Mouse (Mus musculus): ENCODE results near the gene Mnt. TPM values are rescaled to one million over a fixed set of nuclear protein-coding genes. Genes with fewer than 3 reads are reported as not detected.

Mnt gene
- polyA plus RNA-seq, 1 experiment from 2014 or later = 49.6 TPM

DNA sequence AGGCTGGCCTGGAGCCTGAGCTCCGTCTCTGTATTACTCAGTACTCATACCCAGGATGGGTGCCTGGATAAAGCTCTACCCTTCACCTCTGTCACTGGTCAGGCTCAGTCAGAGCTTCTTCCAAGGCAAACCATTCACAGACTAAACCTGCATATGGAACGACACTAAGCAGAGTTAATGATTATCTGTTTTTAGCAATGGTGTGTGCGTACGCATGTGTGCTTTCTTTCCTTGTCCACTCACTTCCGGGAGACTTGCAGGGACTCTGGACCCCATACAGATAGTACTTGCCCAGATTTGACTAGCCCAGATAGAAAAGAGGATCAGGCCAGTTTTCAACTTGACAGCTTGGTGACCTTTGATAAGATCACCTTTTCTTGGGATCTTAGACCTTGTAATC, 4.0 kb upstream of the Mnt start:
- no peaks in the 10 kb centered on the region for H3K79me2 ChIP-seq (ENCODE audit: inconsistent target)
- 87% methylated on average over 5 of the region's 5 CpGs for WGBS (ENCODE audit: missing documents)
- H3K4me3 ChIP-seq (ENCODE audit: inconsistent target) = no peak overlapping the region
- H3K27ac ChIP-seq = peak overlapping the region; percentile 98
- no peaks in the 10 kb centered on the region for H3K36me3 ChIP-seq (ENCODE audit: inconsistent target)

DNA sequence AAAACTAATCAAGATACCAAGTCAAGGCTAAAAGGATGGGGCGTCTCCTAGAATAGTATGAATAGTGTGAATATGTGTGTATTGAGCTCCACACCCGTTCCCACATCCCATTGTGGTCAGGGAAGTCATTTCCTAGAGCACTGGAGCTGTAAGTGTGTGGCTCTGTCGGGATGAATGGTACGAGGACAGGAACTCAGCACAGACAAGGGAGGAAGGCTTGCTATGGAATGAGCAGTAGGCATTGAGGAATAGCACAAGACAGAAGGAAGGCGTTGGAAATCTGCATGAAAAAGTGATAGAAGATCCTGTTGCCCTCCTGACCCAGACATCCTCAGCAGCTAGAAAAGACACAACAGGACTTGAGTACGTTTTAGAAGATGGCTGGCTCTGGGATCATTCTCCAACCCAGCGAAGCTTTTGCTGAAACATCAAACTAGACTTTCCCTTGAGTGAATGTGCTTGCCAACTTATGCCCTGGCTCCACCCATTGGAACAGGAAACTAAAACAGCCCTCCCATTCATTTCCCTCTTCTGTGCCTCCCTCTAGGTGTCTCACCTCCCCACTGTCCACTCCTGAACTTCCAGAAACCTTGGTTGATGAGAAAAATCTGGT, 2.8 kb upstream of the Mnt start:
- H3K27ac ChIP-seq = peak overlapping the region; percentile 98
- H3K79me2 ChIP-seq (ENCODE audit: inconsistent target) = peaks cover 5% of the 10 kb centered on the region
- 49% methylated on average over 7 of the region's 7 CpGs for WGBS (ENCODE audit: missing documents)
- no peaks in the 10 kb centered on the region for H3K36me3 ChIP-seq (ENCODE audit: inconsistent target)
- H3K4me3 ChIP-seq (ENCODE audit: inconsistent target) = no peak overlapping the region

GRCm38 (mm10) chr11:74828404-74828931, 2.3 kb upstream of the Mnt start:
- H3K4me3 ChIP-seq (ENCODE audit: inconsistent target) = no peak overlapping the region
- peaks cover 11% of the 10 kb centered on the region for H3K79me2 ChIP-seq (ENCODE audit: inconsistent target)
- H3K36me3 ChIP-seq (ENCODE audit: inconsistent target) = no peaks in the 10 kb centered on the region
- H3K27ac ChIP-seq = peak overlapping the region; percentile 98
- 58% methylated on average over 2 of the region's 2 CpGs for WGBS (ENCODE audit: missing documents)

- Histone ChIP-seq H3K27ac (peak overlapping the region; percentile 98), H3K4me3 (ENCODE audit: inconsistent target) (peak overlapping the region; percentile 50), H3K36me3 (ENCODE audit: inconsistent target) (no peaks in the 10 kb centered on the region), H3K79me2 (ENCODE audit: inconsistent target) (peaks cover 17% of the 10 kb centered on the region)
- 32% methylated on average over 11 of the region's 11 CpGs for WGBS (ENCODE audit: missing documents)
These were observed 1.7 kb upstream of the Mnt start for GRCm38 (mm10) chr11:74828965-74829550.

- H3K79me2 ChIP-seq (ENCODE audit: inconsistent target) = peaks cover 24% of the 10 kb centered on the region
- WGBS (ENCODE audit: missing documents) = 0% methylated on average over 16 of the region's 20 CpGs
- H3K27ac ChIP-seq = peak overlapping the region; percentile 98
- H3K4me3 ChIP-seq (ENCODE audit: inconsistent target) = peak overlapping the region; percentile 50
- no peaks in the 10 kb centered on the region for H3K36me3 ChIP-seq (ENCODE audit: inconsistent target)
These were observed 908 bp upstream of the Mnt start for GRCm38 (mm10) chr11:74829812-74830211.

DNA sequence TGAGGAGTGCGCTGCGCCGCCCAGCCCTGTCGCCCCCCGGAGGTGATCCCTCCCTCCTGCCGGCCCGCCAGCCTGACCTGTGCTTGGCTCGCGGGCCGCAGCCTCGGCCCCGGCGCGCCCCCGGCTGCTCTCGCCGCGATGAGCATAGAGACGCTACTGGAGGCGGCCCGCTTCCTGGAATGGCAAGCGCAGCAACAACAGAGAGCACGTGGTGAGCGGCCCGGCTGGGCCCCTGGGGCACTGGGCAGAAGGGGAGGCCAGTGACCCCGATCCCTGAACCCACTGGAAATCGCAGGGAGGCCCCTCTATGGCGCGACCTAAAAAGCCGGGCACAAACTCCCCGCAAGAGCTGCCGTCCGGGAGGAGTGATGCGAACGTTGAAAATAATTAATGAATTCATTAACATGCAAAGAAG, 478 bp downstream of the Mnt start:
- peak overlapping the region; percentile 98 for H3K27ac ChIP-seq
- H3K4me3 ChIP-seq (ENCODE audit: inconsistent target) = peak overlapping the region; percentile 96
- no peaks in the 10 kb centered on the region for H3K36me3 ChIP-seq (ENCODE audit: inconsistent target)
- H3K79me2 ChIP-seq (ENCODE audit: inconsistent target) = peaks cover 38% of the 10 kb centered on the region
- 1% methylated on average over 35 of the region's 35 CpGs for WGBS (ENCODE audit: missing documents)

DNA sequence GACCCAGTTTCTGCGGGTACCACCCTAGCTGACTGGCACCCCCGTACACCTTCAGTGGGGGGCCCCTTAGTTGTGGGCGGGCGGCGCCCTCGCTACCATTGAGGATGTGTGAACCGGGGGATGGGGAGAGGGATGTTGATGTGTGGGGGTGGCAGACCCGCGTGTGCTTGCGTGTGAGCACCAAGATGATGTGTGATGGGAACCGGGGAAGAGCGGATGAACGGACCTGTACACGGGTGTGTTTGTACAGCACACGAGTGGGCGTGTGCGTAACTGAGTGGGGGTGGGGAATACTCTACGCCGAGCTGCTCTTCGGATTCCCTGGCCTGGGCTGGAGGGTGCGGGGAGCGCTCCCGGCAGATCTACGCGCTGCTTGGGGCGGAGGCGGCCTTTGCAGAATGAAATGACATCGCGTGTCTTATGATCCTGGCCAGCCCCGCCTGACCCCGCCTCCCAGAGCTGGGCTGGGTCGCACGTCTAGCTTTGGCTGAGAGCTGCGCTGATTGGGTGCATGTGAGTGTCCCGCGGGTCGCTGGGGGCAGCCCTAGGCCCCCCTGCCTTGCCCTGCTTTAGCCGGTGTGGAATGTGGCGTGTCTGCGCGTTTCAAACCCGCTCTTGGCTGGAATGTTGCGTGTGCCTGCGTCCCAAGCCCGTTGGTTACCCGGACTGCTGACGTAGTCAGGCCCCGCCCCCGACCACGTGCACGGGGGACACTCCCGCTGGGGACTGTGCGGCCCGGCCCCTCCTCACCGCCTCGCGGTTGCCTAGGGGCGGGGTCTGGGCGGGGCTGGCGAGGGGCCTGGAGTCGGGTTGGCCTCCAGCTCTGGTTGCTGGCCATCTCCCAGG, 1.1 kb downstream of the Mnt start:
- Histone ChIP-seq H3K4me3 (ENCODE audit: inconsistent target) (peak overlapping the region; percentile 96), H3K27ac (peak overlapping the region; percentile 98), H3K79me2 (ENCODE audit: inconsistent target) (peaks cover 44% of the 10 kb centered on the region), H3K36me3 (ENCODE audit: inconsistent target) (no peaks in the 10 kb centered on the region)
- under 1% methylated on average over 56 of the region's 61 CpGs for WGBS (ENCODE audit: missing documents)

DNA sequence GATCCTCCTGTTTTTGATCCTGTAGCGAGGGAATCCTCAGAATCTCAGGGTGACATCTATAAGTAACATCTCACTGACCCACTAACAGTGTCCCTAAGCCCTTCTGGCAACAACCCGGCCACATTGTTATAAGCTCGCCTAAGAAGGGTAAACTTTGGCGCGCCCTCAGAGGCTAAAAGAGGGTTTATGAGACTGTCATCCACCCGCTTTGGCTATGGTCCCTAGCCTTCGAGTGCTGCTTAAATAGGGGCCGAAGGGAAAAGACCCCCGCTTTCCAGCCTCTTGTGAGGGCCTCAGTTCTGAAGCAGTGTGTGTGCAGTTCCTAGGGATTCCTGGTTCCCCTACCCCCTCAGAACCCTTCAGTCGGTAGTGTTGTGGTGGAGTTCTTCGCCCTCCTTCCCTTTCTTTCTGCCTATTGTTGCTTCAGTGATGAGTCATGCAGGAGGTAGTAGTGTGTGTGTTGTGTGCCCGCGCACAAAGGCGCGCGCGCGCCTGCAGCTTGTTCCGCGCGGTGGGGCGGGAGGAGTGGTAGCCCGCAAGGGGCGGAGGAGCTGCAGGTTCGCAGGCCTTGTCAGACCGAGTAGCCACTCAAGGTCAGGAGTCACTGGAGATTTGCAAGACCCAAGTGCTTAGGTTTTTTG, 1.9 kb downstream of the Mnt start:
- Histone ChIP-seq H3K4me3 (ENCODE audit: inconsistent target) (peak overlapping the region; percentile 41), H3K36me3 (ENCODE audit: inconsistent target) (no peaks in the 10 kb centered on the region), H3K27ac (peak overlapping the region; percentile 97), H3K79me2 (ENCODE audit: inconsistent target) (peaks cover 48% of the 10 kb centered on the region)
- under 1% methylated on average over 23 of the region's 26 CpGs for WGBS (ENCODE audit: missing documents)

DNA sequence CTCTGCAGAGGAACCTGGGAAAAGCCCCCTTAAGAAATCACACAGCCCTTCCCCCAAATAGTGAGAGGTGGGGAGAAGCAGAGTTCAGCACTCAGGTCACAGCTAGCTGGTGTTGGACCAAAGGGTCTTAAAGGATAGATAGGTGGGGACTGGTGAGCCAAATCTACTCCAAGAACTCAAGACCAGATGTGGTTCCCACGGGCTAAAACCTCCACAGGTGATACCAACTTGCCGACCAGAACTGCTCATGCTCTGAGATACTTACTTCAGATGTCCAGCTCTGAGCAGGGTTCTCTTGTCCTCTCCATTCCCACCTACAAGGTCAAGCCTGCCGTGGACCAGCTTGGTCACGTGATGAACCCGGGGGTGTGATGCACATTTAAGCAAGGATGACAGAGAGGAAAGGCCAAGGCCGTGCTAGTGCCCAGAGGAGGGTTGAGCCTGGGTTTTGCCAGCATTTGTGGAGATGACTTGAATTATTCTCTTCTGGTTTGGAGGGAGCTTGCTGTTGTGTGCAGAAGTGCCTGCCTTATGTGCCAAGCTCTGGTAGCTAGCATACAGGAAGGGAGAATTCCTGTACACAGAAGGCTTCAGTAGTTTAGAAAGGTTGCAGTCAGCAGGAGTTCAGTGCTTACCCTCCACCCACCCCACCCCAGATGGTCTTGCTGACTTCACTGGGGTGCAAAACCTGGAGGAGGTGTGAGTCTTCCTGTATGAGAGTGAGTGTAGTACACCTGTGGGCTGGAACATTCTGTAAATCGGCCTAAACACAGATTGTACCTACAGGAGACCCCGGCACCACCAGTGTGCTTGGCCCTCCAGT, 3.0 kb downstream of the Mnt start:
- 74% methylated on average over 8 of the region's 8 CpGs for WGBS (ENCODE audit: missing documents)
- Histone ChIP-seq H3K27ac (peak overlapping the region; percentile 97), H3K36me3 (ENCODE audit: inconsistent target) (no peaks in the 10 kb centered on the region), H3K79me2 (ENCODE audit: inconsistent target) (peaks cover 48% of the 10 kb centered on the region), H3K4me3 (ENCODE audit: inconsistent target) (peak overlapping the region; percentile 41; the same call in 1 of the 2 replicates)

DNA sequence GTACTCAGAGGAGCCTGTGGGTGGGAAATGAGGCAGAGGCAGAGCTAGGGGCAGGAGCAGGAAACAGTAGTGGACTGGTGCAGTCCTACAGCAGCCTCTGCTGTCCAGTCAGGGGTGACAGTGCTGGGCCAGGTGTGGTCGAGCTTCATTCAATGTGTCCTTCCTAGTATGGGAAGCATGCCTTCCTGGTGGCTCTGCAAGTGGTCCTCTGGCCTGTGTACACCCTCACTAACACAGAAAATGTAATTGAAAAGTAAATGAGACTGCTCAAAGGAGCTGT, 3.6 kb downstream of the Mnt start:
- H3K4me3 ChIP-seq (ENCODE audit: inconsistent target) = no peak overlapping the region
- 62% methylated on average over 1 of the region's 1 CpGs for WGBS (ENCODE audit: missing documents)
- no peaks in the 10 kb centered on the region for H3K36me3 ChIP-seq (ENCODE audit: inconsistent target)
- H3K79me2 ChIP-seq (ENCODE audit: inconsistent target) = peaks cover 51% of the 10 kb centered on the region
- peak overlapping the region; percentile 97 for H3K27ac ChIP-seq

GRCm38 (mm10) chr11:74834650-74835277, 4.0 kb downstream of the Mnt start:
- peaks cover 55% of the 10 kb centered on the region for H3K79me2 ChIP-seq (ENCODE audit: inconsistent target)
- WGBS (ENCODE audit: missing documents) = 55% methylated on average over 5 of the region's 5 CpGs
- no peaks in the 10 kb centered on the region for H3K36me3 ChIP-seq (ENCODE audit: inconsistent target)
- H3K27ac ChIP-seq = peak overlapping the region; percentile 97
- no peak overlapping the region for H3K4me3 ChIP-seq (ENCODE audit: inconsistent target)

DNA sequence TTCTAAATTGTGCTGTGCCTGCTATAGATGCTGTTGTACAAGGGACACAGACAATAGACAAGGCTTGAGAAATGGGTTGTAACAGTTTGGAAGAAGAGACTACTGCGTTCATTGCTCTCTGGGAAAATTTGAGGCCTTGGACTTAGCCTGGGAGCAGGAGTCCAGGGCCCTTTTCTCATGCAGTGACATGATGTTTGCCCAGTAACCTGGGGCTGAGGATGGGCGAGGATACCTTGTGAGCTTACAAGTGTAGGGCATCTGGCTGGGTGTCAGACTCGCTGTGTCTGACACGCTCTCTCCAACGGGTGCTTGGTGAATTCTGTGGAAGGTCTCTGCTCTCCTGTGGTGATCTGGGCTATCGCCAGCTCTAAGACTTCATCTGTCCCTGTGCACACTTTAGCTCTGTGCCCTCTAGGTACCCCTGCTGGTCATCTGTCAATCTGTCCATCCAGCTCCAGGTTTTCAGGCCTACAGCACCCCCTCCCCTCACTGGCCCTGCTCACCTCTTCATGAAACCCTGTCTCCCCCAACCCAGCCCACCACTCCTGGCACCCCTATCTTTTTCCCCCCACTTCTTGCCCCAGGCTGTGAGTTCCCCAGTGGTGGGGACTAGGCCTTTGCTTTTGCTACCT, 5.0 kb downstream of the Mnt start:
- Histone ChIP-seq H3K36me3 (ENCODE audit: inconsistent target) (peaks cover 5% of the 10 kb centered on the region; the same call in 1 of the 2 replicates), H3K27ac (no peak overlapping the region), H3K79me2 (ENCODE audit: inconsistent target) (peaks cover 65% of the 10 kb centered on the region), H3K4me3 (ENCODE audit: inconsistent target) (no peak overlapping the region)
- WGBS (ENCODE audit: missing documents) = 94% methylated on average over 6 of the region's 6 CpGs
